Mouse (Mus musculus) intestine, embryonic 14.5 days (tissue): ENCODE data around the gene Sirt4. TPM values are rescaled to one million over a fixed set of nuclear protein-coding genes. Genes with fewer than 3 reads are reported as not detected.
"Not testable (repeated sequence)": the region's sequence is repeated elsewhere in the genome, so short reads cannot be mapped to it uniquely, and the experiment has no call there.

Experiments used
- ATAC-seq: fragments of 200-750 bp; cut with Nextera tagmentation; replicated peaks from 2 replicates; pipeline ENCODE4 v1.8.0; 2017; ENCODE audit warnings: low read depth, moderate number of reproducible peaks, moderate TSS enrichment, moderate library complexity; ENCODE audit not compliant: low FRiP score, low TSS enrichment
- DNase-seq: peaks from one replicate; pipeline ENCODE4 v3.0.0-alpha.2; 2018; ENCODE audit warnings: low spot score
- H3K27ac ChIP-seq: fragments of 300-500 bp; sonication (generic); 2 replicates; pipeline ENCODE4 v1.5.1; 2014; ENCODE audit warnings: low read depth, mild to moderate bottlenecking, control low read depth
- H3K27me3 ChIP-seq: fragments of 300-500 bp; sonication (generic); replicated peaks from 2 replicates; pipeline ENCODE4 v1.6.1; 2014; ENCODE audit warnings: low read length, control low read depth; ENCODE audit not compliant: control insufficient read depth, insufficient read depth
- H3K36me3 ChIP-seq: fragments of 300-500 bp; sonication (generic); 2 replicates; pipeline ENCODE4 v1.6.1; 2014; ENCODE audit warnings: low read length, control low read depth; ENCODE audit not compliant: control insufficient read depth, insufficient read depth
- H3K4me1 ChIP-seq: fragments of 300-500 bp; sonication (generic); replicated peaks from 2 replicates; pipeline ENCODE4 v1.6.1; 2014; ENCODE audit warnings: low read length, control low read depth, mixed read lengths; ENCODE audit not compliant: control insufficient read depth, insufficient read depth
- H3K4me2 ChIP-seq: fragments of 300-500 bp; sonication (generic); 2 replicates; pipeline ENCODE4 v1.6.1; 2014; ENCODE audit warnings: low read length
- H3K4me3 ChIP-seq: fragments of 300-500 bp; sonication (generic); 2 replicates; pipeline ENCODE4 v1.5.1; 2014; ENCODE audit warnings: low read depth, low read length, control low read depth, mixed read lengths
- H3K9ac ChIP-seq: fragments of 300-500 bp; sonication (generic); 2 replicates; pipeline ENCODE4 v1.6.1; 2014; ENCODE audit warnings: mild to moderate bottlenecking, low read length
- H3K9me3 ChIP-seq: fragments of 300-500 bp; sonication (generic); 2 replicates; pipeline ENCODE4 v1.6.1; 2016; ENCODE audit warnings: low read length, control low read depth; ENCODE audit not compliant: control insufficient read depth
- WGBS: fragments of 180-500 bp; shearing (Covaris S2); extraction: QIAGEN DNeasy Blood & Tissue Kit; methylation state at CpG from one replicate; pipeline ENCODE4 v1.1.7; 2014; 5-methylcytosine and 5-hydroxymethylcytosine counted together
- polyA plus RNA-seq: library from polyadenylated mRNA; unstranded; fragments of >200 nt; fragmentation: Nextera tagmentation; extraction: Ambion mirVana; gene quantifications from 2 replicates; pipeline ENCODE4 v1.2.1, GENCODE M21; 2014

Sirt4 gene
- polyA plus RNA-seq, 1 experiment from 2014 or later: 15.2 TPM

DNA sequence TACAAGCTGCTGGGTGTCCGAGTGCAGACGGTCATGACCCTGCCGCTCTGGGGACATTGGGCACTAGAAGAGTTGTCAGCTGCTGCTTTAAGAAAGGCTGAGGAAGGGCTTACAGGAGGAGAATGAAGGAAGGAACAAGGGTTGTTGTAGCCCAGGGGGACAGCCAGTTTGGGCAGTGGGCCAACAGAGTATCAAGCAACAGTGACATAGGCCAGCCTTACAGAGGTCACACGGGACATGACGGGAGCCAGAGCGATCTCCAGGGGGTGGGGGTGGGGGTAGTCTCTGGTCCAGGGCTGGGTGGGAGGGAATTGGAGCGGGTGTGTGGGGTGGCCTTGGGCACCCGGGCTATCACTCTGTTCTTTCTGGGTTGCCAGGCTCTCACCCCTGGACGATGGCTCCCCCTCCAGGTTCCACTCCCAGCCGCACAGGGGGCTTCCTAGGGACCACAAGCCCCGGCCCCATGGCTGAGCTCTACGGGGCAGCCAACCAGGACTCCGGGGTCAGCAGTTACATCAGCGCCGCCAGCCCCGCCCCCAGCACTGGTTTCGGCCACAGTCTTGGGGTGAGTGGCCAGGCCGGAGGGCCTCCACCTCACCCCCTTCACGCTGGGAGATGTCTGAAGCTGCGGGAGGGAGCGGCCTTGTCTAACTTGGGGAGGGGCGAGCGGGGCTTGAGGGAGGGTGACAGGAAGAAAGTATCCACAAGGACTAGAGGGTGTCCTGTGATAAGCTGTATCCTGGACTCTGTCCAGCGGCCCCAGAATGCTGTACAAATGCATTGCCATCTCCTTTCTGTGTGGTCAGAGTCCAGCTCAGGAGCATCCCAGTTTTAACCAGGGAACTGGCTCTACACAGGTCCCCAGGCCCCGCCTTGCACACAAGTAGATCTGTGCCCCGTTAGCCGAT lies 33.9 kb downstream of the Sirt4 start:
- Histone ChIP-seq H3K4me3 (no peak overlapping the region), H3K9me3 (no peaks in the 10 kb centered on the region), H3K27ac (no peak overlapping the region), H3K9ac (no peak overlapping the region), H3K4me1 (no peaks in the 10 kb centered on the region), H3K4me2 (no peak overlapping the region), H3K27me3 (no peaks in the 10 kb centered on the region), H3K36me3 (peaks cover 66% of the 10 kb centered on the region)
- DNase-seq (no peak), ATAC-seq (no peak)
- 90% methylated on average over 26 of the region's 27 CpGs for WGBS

- no peak for DNase-seq
- 91% methylated on average over 3 of the region's 3 CpGs for WGBS
- no peak for ATAC-seq
- Histone ChIP-seq H3K27ac (no peak overlapping the region), H3K9ac (no peak overlapping the region), H3K9me3 (no peaks in the 10 kb centered on the region), H3K4me2 (no peak overlapping the region), H3K27me3 (no peaks in the 10 kb centered on the region), H3K4me1 (no peaks in the 10 kb centered on the region), H3K4me3 (no peak overlapping the region), H3K36me3 (peaks cover 76% of the 10 kb centered on the region)
These were observed 35.3 kb downstream of the Sirt4 start for GRCm38 (mm10) chr5:115449247-115449646.

- Histone ChIP-seq H3K36me3 (peaks cover 87% of the 10 kb centered on the region), H3K4me3 (no peak overlapping the region)
- no peak for ATAC-seq
These were observed 37.4 kb downstream of the Sirt4 start for GRCm38 (mm10) chr5:115447108-115447507.

DNA sequence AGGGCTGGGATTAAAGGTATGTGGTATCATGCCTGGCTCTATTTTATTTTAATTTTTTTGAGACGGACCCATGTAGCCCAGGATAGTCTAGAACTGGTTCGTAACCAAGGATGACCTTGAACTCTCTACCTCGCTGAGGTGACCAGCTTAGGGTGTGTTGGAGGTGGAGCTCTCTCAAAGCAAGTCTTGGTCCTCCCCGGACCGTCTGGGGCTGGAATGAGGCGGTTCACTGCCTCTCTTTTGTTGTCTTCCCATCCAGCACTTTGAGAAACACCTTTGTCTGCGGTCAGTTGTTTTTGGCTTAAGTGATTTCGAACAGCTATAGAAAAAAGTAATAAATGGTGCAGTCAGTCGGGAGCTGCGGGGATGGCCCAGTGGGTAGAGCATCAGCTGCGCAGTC lies 40.4 kb downstream of the Sirt4 start:
- Histone ChIP-seq H3K4me2 (no peak overlapping the region), H3K4me3 (no peak overlapping the region), H3K9me3 (no peaks in the 10 kb centered on the region), H3K9ac (no peak overlapping the region), H3K27me3 (no peaks in the 10 kb centered on the region), H3K4me1 (no peaks in the 10 kb centered on the region), H3K27ac (no peak overlapping the region), H3K36me3 (peaks cover 72% of the 10 kb centered on the region)
- DNase-seq: no peak
- ATAC-seq: no peak
- 90% methylated on average over 11 of the region's 11 CpGs for WGBS

More at GRCm38 (mm10) chr5:115447108-115447507, 37.4 kb downstream of the Sirt4 start:
- H3K4me2 ChIP-seq: no peak overlapping the region
- DNase-seq: no peak
- no peak overlapping the region for H3K27ac ChIP-seq
- WGBS: 80% methylated on average over 17 of the region's 17 CpGs
- no peaks in the 10 kb centered on the region for H3K27me3 ChIP-seq
- no peaks in the 10 kb centered on the region for H3K4me1 ChIP-seq
- H3K9ac ChIP-seq: no peak overlapping the region
- H3K9me3 ChIP-seq: no peaks in the 10 kb centered on the region

- not testable (repeated sequence) for H3K4me1 ChIP-seq, ATAC-seq, H3K9me3 ChIP-seq, H3K4me2 ChIP-seq, DNase-seq, H3K27ac ChIP-seq, H3K9ac ChIP-seq, H3K27me3 ChIP-seq, H3K4me3 ChIP-seq
- WGBS: 72% methylated on average over 5 of the region's 5 CpGs
- peaks cover 76% of the 10 kb centered on the region for H3K36me3 ChIP-seq
These were observed 41.9 kb downstream of the Sirt4 start for GRCm38 (mm10) chr5:115442663-115443062.

DNA sequence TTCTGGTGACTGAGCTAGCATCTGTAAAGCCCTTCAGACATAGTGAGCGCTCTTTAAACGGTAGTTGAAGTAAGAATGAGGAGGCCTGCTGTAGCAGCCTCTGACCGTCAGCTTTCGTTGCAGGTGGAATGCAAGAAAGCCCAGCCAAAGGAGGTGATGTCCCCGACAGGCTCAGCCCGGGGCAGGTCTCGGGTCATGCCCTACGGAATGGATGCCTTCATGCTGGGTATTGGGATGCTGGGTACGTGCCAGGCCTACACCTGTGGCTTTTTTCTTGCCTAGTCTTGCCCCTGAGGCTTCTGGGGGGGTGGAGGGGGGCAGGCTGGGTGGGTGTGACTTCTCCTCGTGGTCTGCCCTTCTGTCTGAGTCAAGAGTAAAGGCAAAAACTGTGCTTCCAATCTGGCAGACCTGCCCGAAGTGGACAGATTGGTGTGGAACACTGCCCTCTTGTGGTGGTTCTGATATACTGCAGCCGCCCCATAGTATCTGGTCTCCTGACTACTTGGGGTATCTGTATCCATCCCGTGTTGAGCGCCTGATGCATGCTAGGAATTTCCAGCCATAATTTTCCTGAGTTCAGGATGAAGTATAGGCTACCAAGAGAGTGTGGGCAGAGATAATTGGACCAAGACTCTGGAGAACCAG lies 43.2 kb downstream of the Sirt4 start:
- DNase-seq (peak; percentile 87), ATAC-seq (0 out of 2 replicates have a peak, but pooled peaks have one; percentile 52)
- Histone ChIP-seq H3K4me2 (no peak overlapping the region), H3K4me3 (no peak overlapping the region), H3K4me1 (peaks cover 7% of the 10 kb centered on the region; the same call in 1 of the 2 replicates), H3K9ac (no peak overlapping the region), H3K9me3 (no peaks in the 10 kb centered on the region), H3K36me3 (peaks cover 63% of the 10 kb centered on the region), H3K27me3 (no peaks in the 10 kb centered on the region), H3K27ac (no peak overlapping the region)
- WGBS: 47% methylated on average over 14 of the region's 14 CpGs

DNA sequence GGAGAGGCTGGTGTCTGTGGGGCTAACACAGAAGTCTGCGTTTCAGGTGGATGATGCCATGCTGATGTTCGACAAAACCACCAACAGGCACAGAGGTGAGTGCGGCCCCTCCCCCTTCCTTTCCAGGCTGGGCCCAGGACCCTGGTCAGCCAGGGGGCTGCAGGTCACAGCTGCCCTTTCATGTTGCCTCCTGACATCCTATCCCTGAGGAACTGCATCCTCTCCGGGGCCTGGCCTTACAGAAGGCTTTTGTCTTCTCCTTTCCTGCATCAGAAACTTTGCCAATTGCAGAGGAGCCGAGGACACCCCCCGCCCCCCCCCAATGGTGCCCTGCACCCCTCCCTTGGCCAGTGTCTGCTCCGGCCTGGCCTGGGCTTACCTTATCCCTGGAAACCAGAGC lies 45.9 kb downstream of the Sirt4 start:
- H3K4me3 ChIP-seq: no peak overlapping the region
- no peaks in the 10 kb centered on the region for H3K27me3 ChIP-seq
- no peaks in the 10 kb centered on the region for H3K9me3 ChIP-seq
- H3K4me2 ChIP-seq: no peak overlapping the region
- H3K27ac ChIP-seq: no peak overlapping the region
- no peak for ATAC-seq
- DNase-seq: no peak
- 61% methylated on average over 7 of the region's 7 CpGs for WGBS
- no peak overlapping the region for H3K9ac ChIP-seq
- H3K4me1 ChIP-seq: peaks cover 34% of the 10 kb centered on the region
- peaks cover 47% of the 10 kb centered on the region for H3K36me3 ChIP-seq

DNA sequence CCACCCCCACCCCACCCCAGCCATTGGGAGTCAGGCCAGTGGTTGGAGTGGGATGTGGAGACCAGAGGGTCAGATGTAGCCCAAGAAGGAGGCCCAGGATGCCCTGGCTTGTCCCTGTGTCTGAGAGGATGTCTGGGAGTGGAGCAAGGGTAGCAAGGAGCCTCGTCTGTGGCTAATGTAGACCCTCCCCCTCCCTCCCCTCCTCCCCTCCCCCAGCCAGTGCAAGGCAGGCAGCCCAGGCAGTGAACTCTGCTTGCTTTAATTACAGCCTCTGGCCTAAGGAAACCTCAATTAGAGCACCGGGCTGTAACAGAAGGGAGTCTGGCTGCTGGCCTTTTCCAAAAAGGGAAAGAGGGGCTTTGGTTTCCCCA lies 46.6 kb downstream of the Sirt4 start:
- ATAC-seq: no peak
- WGBS: 23% methylated on average over 2 of the region's 2 CpGs
- Histone ChIP-seq H3K4me1 (peaks cover 35% of the 10 kb centered on the region), H3K9ac (no peak overlapping the region), H3K27ac (no peak overlapping the region), H3K9me3 (no peaks in the 10 kb centered on the region), H3K4me3 (no peak overlapping the region), H3K36me3 (peaks cover 45% of the 10 kb centered on the region), H3K27me3 (no peaks in the 10 kb centered on the region), H3K4me2 (no peak overlapping the region)
- no peak for DNase-seq
